Mouse (Mus musculus) heart, embryonic 11.5 days (tissue): ENCODE data around the gene Cttnbp2nl. TPM values are rescaled to one million over a fixed set of nuclear protein-coding genes. Genes with fewer than 3 reads are reported as not detected.

Experiments used
- polyA plus RNA-seq: library from polyadenylated mRNA; unstranded; fragments of >200 nt; fragmentation: Nextera tagmentation; extraction: Ambion mirVana; gene quantifications from 2 replicates; pipeline ENCODE4 v1.2.1, GENCODE M21; 2014

Gene Cttnbp2nl
- polyA plus RNA-seq, 1 experiment from 2014 or later: 26.1 TPM

Other genes with a start within 250 kb of the Cttnbp2nl start
- gene Mov10, start 234.6 kb downstream of the Cttnbp2nl start, polyA plus RNA-seq: 35.7 and 41.2 TPM in 2 replicates
- gene St7l, start 189.1 kb downstream of the Cttnbp2nl start, polyA plus RNA-seq: 24.2 and 29.4 TPM in 2 replicates
- gene Capza1, start 188.6 kb downstream of the Cttnbp2nl start, polyA plus RNA-seq: 183 and 215 TPM in 2 replicates
- gene Wnt2b, start 91.2 kb downstream of the Cttnbp2nl start, polyA plus RNA-seq: 1.7 and 1.9 TPM in 2 replicates
- gene 4930564D02Rik, start 13.7 kb upstream of the Cttnbp2nl start, polyA plus RNA-seq: not detected in 2 replicates